Mouse (Mus musculus): ENCODE data around the gene Fgf11. TPM values are rescaled to one million over a fixed set of nuclear protein-coding genes. Genes with fewer than 3 reads are reported as not detected.

Gene Fgf11
- total RNA-seq, 2 experiments from 2014 or later, result 10.1 to 13.8 TPM

- no peak for DNase-seq (ENCODE audit: low spot score in 2 of 2)
These were observed 14.4 kb downstream of the Fgf11 start for GRCm38 (mm10) chr11:69787306-69787705.

DNA sequence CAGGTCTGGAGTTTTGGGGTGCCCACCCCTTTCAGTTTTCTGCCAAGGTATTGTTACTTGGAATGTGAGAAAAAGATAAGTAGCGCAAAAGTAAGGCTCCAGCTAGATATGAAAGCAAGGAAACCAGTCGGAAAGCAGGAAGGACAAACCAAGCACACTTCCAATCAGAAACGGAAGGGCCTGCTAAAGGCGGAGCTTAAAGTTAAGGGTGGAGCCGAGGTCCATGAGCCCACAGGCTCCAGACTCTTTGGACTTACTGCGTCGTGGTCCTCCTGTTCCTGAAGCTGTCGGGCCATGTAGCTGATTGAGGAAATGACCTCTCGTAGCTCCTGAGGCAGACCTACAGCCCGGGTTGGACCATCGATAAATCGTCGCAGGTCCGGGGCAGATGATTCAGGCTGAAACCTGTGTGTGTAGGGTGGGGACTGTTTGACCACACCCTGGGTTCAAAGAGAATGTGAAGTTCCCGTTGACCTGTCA, 16.8 kb downstream of the Fgf11 start:
- no peak for DNase-seq (ENCODE audit: low spot score in 2 of 2)

DNA sequence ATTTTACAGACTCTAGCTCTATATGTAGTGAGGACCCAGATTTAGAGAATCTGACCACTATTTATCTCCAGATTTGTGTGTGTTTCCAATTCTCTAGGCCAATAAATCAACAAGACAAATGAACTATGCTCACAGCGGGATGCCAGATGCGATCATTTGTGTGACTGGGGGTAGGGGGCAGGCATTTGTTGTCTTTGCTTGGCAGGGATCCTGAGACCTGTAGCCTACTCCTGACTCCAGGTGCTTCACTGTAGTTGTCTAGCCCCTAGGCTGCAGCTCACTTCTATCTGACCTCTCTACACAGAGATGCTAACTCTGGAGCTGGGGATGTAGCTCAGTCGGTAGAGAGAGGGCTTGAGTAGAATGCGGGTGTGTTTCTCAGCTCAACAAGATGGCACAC, 19.8 kb downstream of the Fgf11 start:
- DNase-seq (ENCODE audit: low spot score in 2 of 2), result no peak

GRCm38 (mm10) chr11:69778985-69779384, 22.7 kb downstream of the Fgf11 start:
- no peak for DNase-seq (ENCODE audit: low spot score in 2 of 2)

DNA sequence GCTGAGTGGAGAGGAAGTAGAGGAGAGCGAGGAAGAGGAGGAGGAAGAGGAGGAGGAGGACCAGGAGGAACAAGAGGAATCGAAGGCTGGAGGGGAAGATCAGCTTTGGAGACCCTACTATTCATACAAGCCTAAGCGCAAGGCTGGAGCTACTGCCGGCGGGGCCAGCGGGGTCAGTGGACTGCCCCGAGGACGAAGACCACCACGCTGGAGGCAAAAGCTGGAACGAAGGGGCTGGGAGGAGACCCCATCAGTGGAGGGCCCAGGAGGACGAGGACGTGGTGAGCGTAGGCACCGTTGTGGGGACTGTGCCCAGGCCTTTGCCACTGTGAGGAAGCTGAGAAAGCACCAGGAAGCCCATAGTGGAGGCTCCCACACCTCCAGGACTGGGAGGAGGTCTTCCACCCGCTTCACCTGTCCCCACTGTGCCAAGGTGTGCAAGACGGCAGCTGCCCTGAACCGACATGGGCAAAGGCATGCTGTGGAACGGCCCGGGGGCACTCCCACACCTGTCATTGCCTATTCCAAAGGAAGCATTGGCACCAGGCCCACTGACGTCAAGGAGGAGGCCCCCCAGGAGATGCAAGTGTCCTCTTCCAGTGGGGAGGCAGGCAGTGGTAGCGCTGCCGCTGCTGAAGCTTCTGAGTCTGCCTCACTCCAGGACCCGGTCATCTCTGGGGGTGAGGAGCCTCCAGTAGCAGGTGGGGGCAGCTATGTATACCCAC, 23.2 kb downstream of the Fgf11 start:
- DNase-seq (ENCODE audit: low spot score in 2 of 2), result no peak

DNA sequence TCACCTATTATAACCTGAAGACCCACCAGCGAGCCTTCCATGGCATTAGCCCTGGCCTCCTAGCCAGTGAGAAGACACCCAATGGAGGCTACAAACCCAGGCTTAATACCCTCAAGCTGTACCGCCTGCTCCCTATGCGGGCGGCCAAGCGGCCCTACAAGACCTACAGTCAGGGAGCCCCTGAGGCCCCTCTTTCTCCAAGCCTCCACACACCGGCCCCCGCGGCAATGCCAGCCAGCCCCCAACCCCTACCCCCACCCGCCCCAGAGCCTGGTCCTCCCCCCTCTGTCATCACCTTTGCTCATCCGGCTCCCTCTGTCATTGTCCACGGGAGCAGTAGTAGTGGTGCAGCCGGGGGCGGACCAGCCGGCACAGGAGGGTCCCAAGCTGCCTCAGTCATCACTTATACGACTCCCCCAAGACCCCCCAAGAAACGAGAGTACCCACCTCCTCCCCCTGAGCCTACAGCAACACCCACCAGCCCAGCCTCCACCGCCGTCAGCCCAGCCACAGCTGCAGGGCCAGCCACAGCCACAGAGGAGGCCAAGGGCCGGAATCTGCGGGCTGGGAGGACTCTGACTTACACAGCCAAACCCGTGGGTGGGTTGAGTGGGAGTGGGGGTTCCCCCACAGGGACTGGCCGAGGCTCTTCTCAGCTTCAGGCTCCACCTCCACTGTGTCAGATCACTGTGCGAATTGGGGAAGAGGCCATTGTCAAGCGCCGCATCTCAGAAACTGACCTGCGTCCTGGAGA, 24.0 kb downstream of the Fgf11 start:
- no peak for DNase-seq (ENCODE audit: low spot score in 2 of 2)

DNA sequence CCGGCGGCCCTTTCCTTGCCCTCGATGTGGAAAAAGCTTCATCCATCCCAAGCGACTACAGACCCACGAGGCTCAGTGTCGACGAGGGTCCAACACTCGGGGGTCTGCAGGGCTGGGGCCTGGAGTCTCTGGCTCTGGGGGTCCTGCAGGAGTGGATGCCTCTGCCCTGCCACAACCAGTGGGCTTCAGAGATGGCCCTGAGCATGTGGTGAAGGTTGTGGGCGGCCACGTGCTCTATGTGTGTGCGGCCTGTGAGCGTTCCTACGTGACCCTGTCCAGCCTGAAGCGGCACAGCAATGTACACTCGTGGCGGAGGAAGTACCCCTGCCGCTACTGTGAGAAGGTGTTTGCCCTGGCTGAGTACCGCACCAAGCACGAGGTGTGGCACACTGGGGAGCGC, 25.2 kb downstream of the Fgf11 start:
- no peak for DNase-seq (ENCODE audit: low spot score in 2 of 2)

GRCm38 (mm10) chr11:69775716-69776115, 25.9 kb downstream of the Fgf11 start:
- DNase-seq (ENCODE audit: low spot score in 2 of 2), result no peak

DNA sequence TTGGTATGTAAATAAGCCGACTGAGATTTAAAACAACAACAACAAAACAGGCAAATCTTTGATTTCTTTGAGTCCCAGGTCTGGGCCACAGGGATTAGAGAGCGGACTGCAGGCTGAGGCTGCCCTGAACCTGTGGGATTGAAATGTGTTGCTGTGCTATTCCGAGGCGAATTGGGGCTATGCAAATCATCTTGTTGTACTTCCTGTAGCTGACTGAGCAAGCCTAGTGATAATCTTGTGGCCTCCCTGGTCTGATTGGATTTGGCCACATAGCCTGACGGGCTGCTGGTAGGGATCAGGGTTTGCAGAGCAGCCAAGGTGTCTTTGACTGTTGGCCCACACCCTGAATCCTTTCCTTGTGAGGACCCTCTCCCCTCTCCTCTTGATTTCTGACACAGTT, 26.7 kb downstream of the Fgf11 start:
- no peak for DNase-seq (ENCODE audit: low spot score in 2 of 2)

- no peak for DNase-seq (ENCODE audit: low spot score in 2 of 2)
These were observed 34.1 kb downstream of the Fgf11 start for GRCm38 (mm10) chr11:69767625-69767909.

DNA sequence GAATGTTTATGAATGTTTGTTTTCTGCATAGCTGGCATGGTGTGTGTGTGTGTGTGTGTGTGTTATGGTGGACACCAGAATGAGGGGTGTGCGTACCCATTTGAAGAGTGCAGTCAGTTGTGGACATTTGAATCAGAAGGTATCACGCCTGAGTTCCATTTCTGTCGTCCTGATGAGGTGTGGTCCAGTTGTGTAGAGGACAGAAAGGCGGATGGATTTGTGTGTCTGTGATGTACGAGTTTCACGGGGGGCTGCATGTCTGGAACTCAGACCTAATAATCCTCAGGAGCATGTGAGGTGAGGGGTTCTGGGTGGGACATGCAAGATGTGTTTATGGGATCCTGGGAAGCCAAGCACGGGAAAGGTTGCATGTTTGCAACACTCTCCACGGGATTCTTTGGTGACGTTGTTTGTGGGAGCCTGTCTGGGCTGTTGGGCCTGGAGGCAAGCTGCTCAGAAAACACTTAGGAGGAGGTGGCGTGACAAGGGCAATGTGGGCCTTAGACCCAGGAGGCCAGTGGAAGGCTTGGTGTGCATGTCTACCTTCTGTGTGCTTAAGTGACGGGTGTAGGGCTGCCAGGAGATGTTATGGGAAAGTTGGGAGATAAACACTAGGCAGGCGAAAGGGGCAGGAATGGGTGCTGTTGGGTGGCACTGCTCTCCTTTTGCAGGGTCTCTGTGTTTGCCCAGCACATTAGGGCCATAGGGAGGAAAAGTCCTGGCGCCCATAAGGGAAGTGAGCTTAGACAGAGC, 34.6 kb downstream of the Fgf11 start:
- no peak for DNase-seq (ENCODE audit: low spot score in 2 of 2)

DNA sequence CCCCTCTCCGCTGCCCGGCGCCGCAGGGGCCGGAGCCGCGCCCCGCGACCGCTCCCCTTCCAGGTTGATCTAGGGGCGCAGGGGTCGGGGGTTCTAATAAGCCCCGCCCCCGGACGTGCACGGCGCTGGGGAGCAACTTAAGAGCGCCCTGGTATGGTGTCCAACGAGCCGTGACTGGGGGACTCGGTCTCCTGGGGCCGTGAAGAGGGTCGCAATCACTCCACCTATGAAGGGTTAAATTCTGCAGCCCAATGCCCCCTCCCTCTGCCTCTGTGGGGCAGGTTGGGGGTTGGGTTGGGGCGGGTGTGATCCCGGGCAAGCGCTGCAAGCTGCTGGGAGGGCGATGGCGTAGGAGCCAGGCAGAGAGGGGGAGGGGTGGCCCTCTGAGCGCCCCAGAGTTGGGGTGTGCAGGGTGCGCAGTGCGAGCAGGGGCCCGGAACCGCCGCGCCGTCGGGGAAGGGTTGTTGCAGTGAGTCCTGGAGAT, 35.5 kb downstream of the Fgf11 start:
- peak; percentile 62 to 71 for DNase-seq (ENCODE audit: low spot score in 2 of 2)

- DNase-seq (ENCODE audit: low spot score in 2 of 2), result peak; percentile 38 to 47
These were observed 36.2 kb downstream of the Fgf11 start, which contains the start of gene Zbtb4 for GRCm38 (mm10) chr11:69765221-69766125. Zbtb4 (plus strand) TSS chr11:69765912.

DNA sequence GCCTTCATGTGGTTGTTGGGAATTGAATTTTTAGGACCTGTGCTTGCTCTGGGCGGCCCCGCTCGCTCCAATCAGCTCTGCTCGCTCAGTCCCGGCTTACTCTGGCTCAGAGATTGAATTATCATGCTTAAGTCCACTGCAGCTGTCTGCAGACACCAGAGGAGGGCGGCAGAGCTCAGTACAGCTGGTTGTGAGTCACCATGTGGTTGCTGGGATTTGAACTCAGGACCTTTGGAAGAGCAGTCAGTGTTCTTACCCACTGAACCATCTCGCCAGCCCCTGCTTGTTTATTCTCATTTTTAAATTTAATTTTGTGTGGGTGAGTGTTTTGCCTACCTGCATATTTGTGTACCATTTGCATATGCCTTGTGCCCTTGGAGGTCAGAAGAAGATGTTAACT, 38.1 kb downstream of the Fgf11 start:
- no peak for DNase-seq (ENCODE audit: low spot score in 2 of 2)

DNA sequence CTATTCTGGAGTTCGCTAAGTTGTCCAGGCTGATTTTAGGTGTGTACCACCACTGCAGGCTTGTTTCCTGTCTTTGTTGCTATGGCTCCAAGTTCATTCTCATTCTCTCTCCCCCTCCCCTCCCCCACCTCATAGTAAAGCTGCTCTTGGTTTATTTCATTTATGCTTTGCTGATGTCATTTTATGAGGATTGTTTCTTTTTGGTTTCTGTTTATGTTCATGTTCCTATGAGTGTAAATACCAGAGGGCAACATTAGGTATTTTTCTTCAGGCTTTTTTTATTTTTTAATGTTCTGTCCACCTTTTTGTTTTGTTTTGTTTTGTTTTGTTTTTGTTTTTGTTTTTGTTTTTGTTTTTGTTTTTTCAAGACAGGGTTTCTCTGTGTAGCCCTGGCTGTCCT, 39.8 kb downstream of the Fgf11 start, which contains the start of gene Slc35g3:
TSS of gene Slc35g3 (minus strand) at position 101 of the 400 bp plus-strand sequence.
- no peak for DNase-seq (ENCODE audit: low spot score in 2 of 2)

DNA sequence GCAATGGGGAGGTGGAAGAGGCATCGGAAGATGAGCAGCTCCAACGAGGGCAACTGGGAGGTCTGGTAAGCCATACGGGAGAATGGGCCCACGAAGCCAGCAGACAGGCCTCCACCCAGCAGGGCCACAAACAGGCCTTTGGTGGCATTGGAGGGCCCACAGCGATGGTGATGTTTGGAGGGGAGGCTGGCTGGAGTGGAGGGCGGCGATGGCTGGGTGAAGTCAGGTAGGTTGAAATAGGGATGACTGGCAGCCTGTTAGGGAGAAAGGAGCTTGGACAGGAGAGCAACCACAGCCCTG, 40.8 kb downstream of the Fgf11 start:
- no peak for DNase-seq (ENCODE audit: low spot score in 2 of 2)

- DNase-seq (ENCODE audit: low spot score in 2 of 2), result no peak
These were observed 41.3 kb downstream of the Fgf11 start for GRCm38 (mm10) chr11:69760160-69760900.

- DNase-seq (ENCODE audit: low spot score in 2 of 2), result peak; percentile 60 to 83
These were observed 42.5 kb downstream of the Fgf11 start for GRCm38 (mm10) chr11:69758971-69759721.

DNA sequence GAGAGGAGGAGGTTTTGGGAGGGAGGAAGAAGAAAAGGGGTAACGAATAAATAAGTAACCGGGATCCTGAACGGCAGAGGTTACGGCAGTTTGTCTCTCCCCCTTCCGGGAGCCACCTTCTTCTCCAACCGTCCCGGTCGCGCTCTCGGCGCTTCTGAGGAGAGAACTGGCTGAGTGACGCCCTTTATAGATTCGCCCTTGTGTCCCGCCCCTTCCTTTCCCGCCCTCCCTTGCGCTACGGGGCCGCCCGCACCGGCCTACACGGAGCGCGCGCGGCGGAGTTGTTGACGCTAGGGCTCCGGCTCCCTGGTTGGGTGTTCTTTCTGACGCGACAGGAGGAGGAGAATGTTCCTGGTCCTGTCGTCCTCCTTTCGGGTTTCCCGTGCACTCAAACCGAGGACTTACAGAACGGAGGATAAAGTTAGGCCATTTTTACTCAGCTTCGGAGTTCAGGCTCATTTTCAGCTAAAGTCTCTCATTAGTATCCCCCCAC, 43.1 kb downstream of the Fgf11 start, which contains the start of gene Polr2a:
TSS of gene Polr2a (minus strand) at position 160 of the 493 bp plus-strand sequence.
- peak; percentile 95 to 97 for DNase-seq (ENCODE audit: low spot score in 2 of 2)
